Mouse (Mus musculus) CH12.LX (cell line): ENCODE measurements around the gene Rpl38. TPM values are rescaled to one million over a fixed set of nuclear protein-coding genes. Genes with fewer than 3 reads are reported as not detected.

Source experiments
- DNase-seq: peaks from one replicate; pipeline ENCODE4 v3.0.0-alpha.2; 2013; ENCODE audit errors: extremely low read depth
- H3K27ac ChIP-seq: 2 replicates; pipeline ENCODE4 v1.5.1; 2012; ENCODE audit warnings: low read depth, mild to moderate bottlenecking, control low read depth, moderate library complexity; ENCODE audit not compliant: insufficient read depth
- H3K27me3 ChIP-seq: replicated peaks from 2 replicates; pipeline ENCODE3; 2012; ENCODE audit warnings: inconsistent platforms
- H3K36me3 ChIP-seq, 2 experiments: replicated peaks in 1 of 2; 2 replicates each; pipeline versions ENCODE3 to v1.6.1; 2012; ENCODE audit warnings: inconsistent platforms in 1 of 2, low read length in 1 of 2, mild to moderate bottlenecking in 1 of 2, mixed read lengths in 1 of 2, moderate library complexity in 1 of 2; ENCODE audit not compliant: control insufficient read depth in 1 of 2, insufficient read depth in 1 of 2
- H3K4me1 ChIP-seq, 2 experiments: 2 replicates each; pipeline ENCODE4 v1.6.1; 2012; ENCODE audit warnings: inconsistent platforms in 1 of 2, moderate library complexity in 1 of 2; ENCODE audit not compliant: insufficient read depth in 2 of 2, control insufficient read depth in 1 of 2
- H3K4me2 ChIP-seq: 2 replicates; pipeline ENCODE4 v1.6.1; 2012; ENCODE audit warnings: low read depth, mild to moderate bottlenecking, control low read depth; ENCODE audit not compliant: poor library complexity, insufficient read depth, severe bottlenecking
- H3K4me3 ChIP-seq, 3 experiments: fragments of 150-350 bp in 1 of 3; sonication (generic) in 1 of 3; replicated peaks in 1 of 3; 2 replicates each; pipeline versions ENCODE3 to v1.5.1; 2011 to 2012; ENCODE audit warnings: low read depth in 2 of 3, low read length in 2 of 3, mild to moderate bottlenecking in 2 of 3, moderate library complexity in 2 of 3, control low read depth in 1 of 3, improper control_type of control experiment in 1 of 3, inconsistent platforms in 1 of 3, mixed read lengths in 1 of 3; ENCODE audit not compliant: poor library complexity in 1 of 3
- H3K79me2 ChIP-seq: replicated peaks from 2 replicates; pipeline ENCODE4 v1.6.1; 2012; ENCODE audit warnings: mild to moderate bottlenecking, moderate library complexity; ENCODE audit not compliant: control insufficient read depth, poor library complexity, insufficient read depth, severe bottlenecking; ENCODE audit errors: extremely low read depth
- H3K9ac ChIP-seq: 2 replicates; pipeline ENCODE4 v1.6.1; 2012; ENCODE audit warnings: low read depth, mild to moderate bottlenecking, control low read depth, moderate library complexity; ENCODE audit not compliant: insufficient read depth
- H3K9me3 ChIP-seq: replicated peaks from 2 replicates; pipeline ENCODE3; 2012; ENCODE audit warnings: low read length, inconsistent platforms, mixed read lengths
- BHLHE40 ChIP-seq: IDR thresholded peaks from 2 replicates; pipeline ENCODE4 v1.6.1; 2011; ENCODE audit warnings: mild to moderate bottlenecking, low read depth, low read length, improper control_type of control experiment
- CHD1 ChIP-seq: IDR thresholded peaks from 2 replicates; pipeline ENCODE4 v1.6.1; 2012; ENCODE audit warnings: low read depth, low read length, improper control_type of control experiment, inconsistent platforms
- CTCF ChIP-seq, 2 experiments: IDR thresholded peaks in 1 of 2; conservative IDR thresholded peaks in 1 of 2; 2 replicates each; pipeline ENCODE4 v1.5.1; 2011 to 2012; ENCODE audit warnings: low read depth in 2 of 2, low read length in 2 of 2, improper control_type of control experiment in 1 of 2, inconsistent platforms in 1 of 2, mild to moderate bottlenecking in 1 of 2, moderate library complexity in 1 of 2
- ELF1 ChIP-seq: IDR thresholded peaks from 2 replicates; pipeline ENCODE4 v1.6.1; 2014; ENCODE audit warnings: low read depth, mild to moderate bottlenecking, inconsistent platforms, low read length, improper control_type of control experiment
- EP300 ChIP-seq: IDR thresholded peaks from 2 replicates; pipeline ENCODE4 v1.6.1; 2011; ENCODE audit warnings: low read length, improper control_type of control experiment
- ETS1 ChIP-seq: conservative IDR thresholded peaks from 2 replicates; pipeline ENCODE4 v1.6.1; 2012; ENCODE audit warnings: low read depth, mild to moderate bottlenecking, inconsistent platforms, low read length, improper control_type of control experiment, moderate library complexity
- HCFC1 ChIP-seq: IDR thresholded peaks from 2 replicates; pipeline ENCODE4 v1.6.1; 2012; ENCODE audit warnings: low read depth, mild to moderate bottlenecking, inconsistent platforms, low read length, improper control_type of control experiment
- IRF4 ChIP-seq: IDR thresholded peaks from 2 replicates; pipeline ENCODE4 v1.6.1; 2014; ENCODE audit warnings: low read depth, mild to moderate bottlenecking, inconsistent platforms, low read length, improper control_type of control experiment
- JUND ChIP-seq: conservative IDR thresholded peaks from 2 replicates; pipeline ENCODE4 v1.6.1; 2011; ENCODE audit warnings: low read depth, low read length, improper control_type of control experiment
- MAFK ChIP-seq: IDR thresholded peaks from 2 replicates; pipeline ENCODE4 v1.6.1; 2011; ENCODE audit warnings: low read length, improper control_type of control experiment; ENCODE audit not compliant: insufficient replicate concordance
- MAX ChIP-seq: IDR thresholded peaks from 2 replicates; pipeline ENCODE4 v1.6.1; 2011; ENCODE audit warnings: low read length, improper control_type of control experiment
- MAZ ChIP-seq: IDR thresholded peaks from 2 replicates; pipeline ENCODE4 v1.6.1; 2012; ENCODE audit warnings: low read depth, mild to moderate bottlenecking, inconsistent platforms, low read length, improper control_type of control experiment, moderate library complexity
- MXI1 ChIP-seq: IDR thresholded peaks from 2 replicates; pipeline ENCODE4 v1.6.1; 2011; ENCODE audit warnings: mild to moderate bottlenecking, low read depth, low read length, improper control_type of control experiment
- MYC ChIP-seq: IDR thresholded peaks from 2 replicates; pipeline ENCODE4 v1.6.1; 2011; ENCODE audit warnings: low read depth, mild to moderate bottlenecking, improper control_type of control experiment, low read length
- NELFE ChIP-seq: IDR thresholded peaks from 2 replicates; pipeline ENCODE4 v1.6.1; 2011; ENCODE audit warnings: low read depth, low read length, improper control_type of control experiment
- PAX5 ChIP-seq: IDR thresholded peaks from 2 replicates; pipeline ENCODE4 v1.6.1; 2012; ENCODE audit warnings: low read length, inconsistent platforms, mixed read lengths
- RAD21 ChIP-seq: IDR thresholded peaks from 2 replicates; pipeline ENCODE4 v1.6.1; 2011; ENCODE audit warnings: low read depth, mild to moderate bottlenecking, low read length, improper control_type of control experiment, moderate library complexity
- SIN3A ChIP-seq: IDR thresholded peaks from 2 replicates; pipeline ENCODE4 v1.6.1; 2012; ENCODE audit warnings: low read length, improper control_type of control experiment, inconsistent platforms
- TCF12 ChIP-seq: IDR thresholded peaks from 2 replicates; pipeline ENCODE4 v1.6.1; 2014; ENCODE audit warnings: low read depth, mild to moderate bottlenecking, inconsistent platforms, low read length, improper control_type of control experiment
- USF1 ChIP-seq: IDR thresholded peaks from 2 replicates; pipeline ENCODE4 v1.6.1; 2014; ENCODE audit warnings: low read depth, mild to moderate bottlenecking, inconsistent platforms, low read length, improper control_type of control experiment
- ZC3H11A ChIP-seq: IDR thresholded peaks from 2 replicates; pipeline ENCODE4 v1.6.1; 2012; ENCODE audit warnings: low read depth, mild to moderate bottlenecking, inconsistent platforms, low read length, improper control_type of control experiment
- ZMIZ1 ChIP-seq: IDR thresholded peaks from 2 replicates; pipeline ENCODE4 v1.6.1; 2012; ENCODE audit warnings: low read depth, mild to moderate bottlenecking, inconsistent platforms, low read length, improper control_type of control experiment
- dilution Hi-C: fragments of 300-500 bp; cut with MboI; formaldehyde crosslinking; loops from 2 replicates; pipeline ENCODE4 v1.14.3; 2020; ENCODE audit warnings: low sequenced_read_pairs; ENCODE audit not compliant: extremely low pct_unique_long_range_greater_than_20kb, extremely low pct_ligation_motif_present
- in situ Hi-C: fragments of 300-500 bp; cut with MboI; formaldehyde crosslinking; loops from 3 replicates; pipeline ENCODE4 v1.14.3; 2019; ENCODE audit warnings: low sequenced_read_pairs, low pct_ligation_motif_present, low pct_unique_long_range_greater_than_20kb, mixed read lengths
- polyA plus RNA-seq: library from polyadenylated mRNA; unstranded; fragments of >175 nt; gene quantifications from 2 replicates; pipeline ENCODE4 v1.2.1, GENCODE M21; 2012; ENCODE audit warnings: low read depth; ENCODE audit not compliant: insufficient read length
- total RNA-seq, 2 experiments: library from RNA; depleted of rRNA; stranded (reverse); fragments of 300-350 nt in 1 of 2; fragments of >200 nt in 1 of 2; gene quantifications; 2 replicates each; pipeline ENCODE4 v1.2.3; 2012 to 2014

The Rpl38 gene
- total and polyA plus RNA-seq, 3 experiments: 1,435 to 5,556 (median 4,204) TPM

GRCm38 (mm10) chr11:114628032-114628431, 40.3 kb upstream of the Rpl38 start:
- peaks cover 55% of the 10 kb centered on the region for H3K27me3 ChIP-seq
- dilution Hi-C loops: no loop called here
- H3K79me2 ChIP-seq: no peaks in the 10 kb centered on the region
- peak; percentile 21 for DNase-seq
- TF ChIP-seq ETS1 (no peak), TCF12 (no peak), MAX (no peak), HCFC1 (no peak), MAFK (no peak), MXI1 (no peak), RAD21 (peak; percentile 18), CTCF (conservative IDR thresholded peaks at IDR 0.05 in 1 of 2, IDR thresholded peaks at IDR 0.05 in 1 of 2; ENCODE audit: low read depth in 2 of 2, low read length in 2 of 2) (peak; percentile 48 to 61)
- TF ChIP-seq, all 38 proteins: peak for 2
- Histone ChIP-seq H3K36me3 (no peaks in the 10 kb centered on the region), H3K27ac (no peak overlapping the region), H3K4me1 (no peaks in the 10 kb centered on the region), H3K9ac (no peak overlapping the region), H3K9me3 (peaks cover 17% of the 10 kb centered on the region), H3K4me2 (no peak overlapping the region), H3K4me3 (no peak overlapping the region)
- in situ Hi-C loops: loop anchor here (25.0 kb wide), 2 partner anchors 116 to 766 kb away; no protein-coding TSS in a partner anchor

DNA sequence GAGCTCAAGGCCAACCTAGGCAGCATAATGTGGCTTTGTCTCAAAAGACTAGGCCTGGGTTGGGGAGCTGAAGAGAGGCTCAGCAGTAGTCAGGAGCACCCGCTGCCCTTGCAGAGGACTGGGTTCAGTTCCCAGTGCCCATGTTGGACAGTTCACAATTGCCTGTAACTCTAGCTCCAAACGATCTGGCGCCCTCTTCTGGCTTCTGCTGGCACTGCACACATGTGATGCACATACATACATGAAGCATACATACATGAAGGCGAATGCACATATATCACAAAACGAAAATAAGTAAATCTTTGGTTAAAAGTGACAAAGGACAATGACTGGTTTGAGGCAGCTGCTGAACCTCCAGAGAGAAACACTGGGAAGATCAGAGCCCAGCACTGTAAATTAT, 38.3 kb upstream of the Rpl38 start:
- in situ Hi-C loops (loop anchor here (10.0 to 25.0 kb wide), 3 partner anchors 118 to 768 kb away; no protein-coding TSS in a partner anchor), dilution Hi-C loops (no loop called here)
- H3K36me3 ChIP-seq: no peaks in the 10 kb centered on the region
- H3K79me2 ChIP-seq: no peaks in the 10 kb centered on the region
- H3K4me1 ChIP-seq: no peaks in the 10 kb centered on the region
- peaks cover 22% of the 10 kb centered on the region for H3K9me3 ChIP-seq
- TF ChIP-seq ZMIZ1 (no peak), MXI1 (no peak), EP300 (no peak), IRF4 (no peak), CTCF (conservative IDR thresholded peaks at IDR 0.05 in 1 of 2, IDR thresholded peaks at IDR 0.05 in 1 of 2; ENCODE audit: low read depth in 2 of 2, low read length in 2 of 2) (0 out of 4 replicates have a peak, but pooled peaks of 1 of the 2 experiments have one; percentile 18)
- TF ChIP-seq, all 38 proteins: peak for 1
- H3K9ac ChIP-seq: no peak overlapping the region
- H3K27ac ChIP-seq: no peak overlapping the region
- no peak for DNase-seq
- H3K4me2 ChIP-seq: no peak overlapping the region
- no peak overlapping the region for H3K4me3 ChIP-seq
- peaks cover 53% of the 10 kb centered on the region for H3K27me3 ChIP-seq

GRCm38 (mm10) chr11:114632266-114632665, 36.1 kb upstream of the Rpl38 start:
- H3K4me2 ChIP-seq: no peak overlapping the region
- dilution Hi-C loops (no loop called here), in situ Hi-C loops (loop anchor here (10.0 to 25.0 kb wide), 3 partner anchors 120 to 770 kb away; no protein-coding TSS in a partner anchor)
- no peak overlapping the region for H3K27ac ChIP-seq
- no peak for DNase-seq
- no peak overlapping the region for H3K4me3 ChIP-seq
- TF ChIP-seq IRF4: no peak
- no peak for TF ChIP-seq SIN3A
- TF ChIP-seq ZC3H11A: no peak
- TF ChIP-seq CTCF (conservative IDR thresholded peaks at IDR 0.05 in 1 of 2, IDR thresholded peaks at IDR 0.05 in 1 of 2; ENCODE audit: low read depth in 2 of 2, low read length in 2 of 2): no peak
- no peak for TF ChIP-seq ELF1
- TF ChIP-seq PAX5: no peak
- TF ChIP-seq RAD21: no peak
- TF ChIP-seq JUND: no peak
- TF ChIP-seq CHD1: no peak
- TF ChIP-seq BHLHE40: no peak
- TF ChIP-seq NELFE: no peak
- no peak for TF ChIP-seq HCFC1
- no peak for TF ChIP-seq TCF12
- no peak for TF ChIP-seq USF1
- TF ChIP-seq MAX: no peak
- TF ChIP-seq MAZ: no peak
- TF ChIP-seq MYC: no peak
- H3K36me3 ChIP-seq: no peaks in the 10 kb centered on the region
- H3K4me1 ChIP-seq: no peaks in the 10 kb centered on the region
- peaks cover 54% of the 10 kb centered on the region for H3K27me3 ChIP-seq
- H3K79me2 ChIP-seq: no peaks in the 10 kb centered on the region
- no peak overlapping the region for H3K9ac ChIP-seq
- peaks cover 22% of the 10 kb centered on the region for H3K9me3 ChIP-seq
